Comparison of ENCODE assay signal across 16 mouse cellular contexts in the genomic region with DNA sequence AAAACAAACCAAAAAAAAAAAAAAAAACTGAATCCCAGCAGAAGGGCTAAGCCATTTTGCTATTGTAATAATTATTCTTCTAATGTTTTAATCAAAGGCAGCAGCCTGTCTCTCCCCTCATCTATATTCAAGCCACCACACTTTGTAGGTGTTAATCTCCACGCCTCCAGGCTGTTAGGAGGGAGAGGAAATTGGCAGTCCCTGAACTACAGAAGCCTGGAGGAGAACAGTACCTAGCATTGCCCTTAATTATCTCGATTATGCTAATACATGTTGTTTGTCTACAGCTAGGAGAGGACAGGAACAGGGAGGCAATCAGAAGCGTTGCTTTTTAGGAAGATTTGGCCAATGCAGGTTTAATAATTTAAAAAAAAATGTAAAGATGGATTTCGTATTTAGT.
DNase-seq lines count a peak whose midpoint lies in the region; ATAC-seq lines count a peak whose summit lies in the region.
"Had no signal": no experiment of that assay in that cellular context is flagged by ENCODE, and none has a peak within 500 bp of the region (broad histone marks: within the 10 kb centered on the region; RNA-seq: fewer than 3 reads in every experiment).

No protein-coding gene starts in this region.

- H3K4me1 ChIP-seq in heart, embryonic 11.5 days (ENCODE audit: control insufficient read depth, insufficient read depth, low read length) = peaks cover 26% of the 10 kb centered on the region
- peaks cover 42% of the 10 kb centered on the region for H3K4me1 ChIP-seq in forebrain, embryonic 12.5 days
- H3K4me1 ChIP-seq in hindbrain, embryonic 14.5 days (replicated peaks; ENCODE audit: control insufficient read depth, insufficient read depth, low read length) = peaks cover 26% of the 10 kb centered on the region
- H3K4me1 ChIP-seq in midbrain, embryonic 15.5 days = peaks cover 22% of the 10 kb centered on the region
- H3K4me1 ChIP-seq: megakaryocyte, embryonic 14.5 days had no signal

- H3K36me3 ChIP-seq in heart, embryonic 11.5 days (ENCODE audit: control insufficient read depth, insufficient read depth, low read length) = no peaks in the 10 kb centered on the region
- no peaks in the 10 kb centered on the region for H3K36me3 ChIP-seq in forebrain, embryonic 12.5 days (replicated peaks)
- H3K36me3 ChIP-seq in hindbrain, embryonic 14.5 days (replicated peaks; ENCODE audit: control insufficient read depth, insufficient read depth) = no peaks in the 10 kb centered on the region
- H3K36me3 ChIP-seq in midbrain, embryonic 15.5 days (replicated peaks) = no peaks in the 10 kb centered on the region
- H3K36me3 ChIP-seq: heart, embryonic 13.5 days; limb, embryonic 15.5 days had no signal

- no peak overlapping the region for H3K9ac ChIP-seq in heart, embryonic 11.5 days (ENCODE audit: low read depth, low read length)
- no peak overlapping the region for H3K9ac ChIP-seq in forebrain, embryonic 12.5 days
- H3K9ac ChIP-seq in hindbrain, embryonic 14.5 days = no peak overlapping the region
- H3K9ac ChIP-seq in midbrain, embryonic 15.5 days = no peak overlapping the region
- H3K9ac ChIP-seq: heart, embryonic 13.5 days; limb, embryonic 15.5 days; liver, postnatal 0 days had no signal

- peak; percentile 61 for DNase-seq in heart, adult 11 months
- peak; percentile 40 for DNase-seq in hindbrain, embryonic 14.5 days (ENCODE audit: low spot score)
- DNase-seq in kidney, postnatal 10 days = no peak
- DNase-seq in left cerebral cortex, postnatal 36 days (ENCODE audit: low spot score in 2 of 2) = no peak
- DNase-seq: cerebellum, postnatal 14 days; liver, postnatal 0 days; lung, postnatal 14 days had no signal

- no peaks in the 10 kb centered on the region for H3K9me3 ChIP-seq in heart, embryonic 11.5 days (replicated peaks; ENCODE audit: control insufficient read depth, low read length)
- H3K9me3 ChIP-seq in forebrain, embryonic 12.5 days = no peaks in the 10 kb centered on the region
- H3K9me3 ChIP-seq in hindbrain, embryonic 14.5 days (ENCODE audit: control insufficient read depth, low read length) = no peaks in the 10 kb centered on the region
- H3K9me3 ChIP-seq in midbrain, embryonic 15.5 days = no peaks in the 10 kb centered on the region
- H3K9me3 ChIP-seq: heart, embryonic 13.5 days; limb, embryonic 15.5 days had no signal

- no peak overlapping the region for H3K4me3 ChIP-seq in heart, embryonic 11.5 days (ENCODE audit: low read depth, low read length)
- no peak overlapping the region for H3K4me3 ChIP-seq in forebrain, embryonic 12.5 days (replicated peaks)
- H3K4me3 ChIP-seq in hindbrain, embryonic 14.5 days (replicated peaks; ENCODE audit: low read length) = no peak overlapping the region
- no peak overlapping the region for H3K4me3 ChIP-seq in midbrain, embryonic 15.5 days
- H3K4me3 ChIP-seq: heart, embryonic 13.5 days; limb, embryonic 15.5 days; megakaryocyte, embryonic 14.5 days had no signal

- H3K27me3 ChIP-seq in heart, embryonic 11.5 days (ENCODE audit: control insufficient read depth, insufficient read depth, low read length) = no peaks in the 10 kb centered on the region
- no peaks in the 10 kb centered on the region for H3K27me3 ChIP-seq in forebrain, embryonic 12.5 days
- H3K27me3 ChIP-seq in hindbrain, embryonic 14.5 days (ENCODE audit: control insufficient read depth, insufficient read depth, low read length) = no peaks in the 10 kb centered on the region
- no peaks in the 10 kb centered on the region for H3K27me3 ChIP-seq in midbrain, embryonic 15.5 days (replicated peaks)
- H3K27me3 ChIP-seq: heart, embryonic 13.5 days; limb, embryonic 15.5 days; megakaryocyte, embryonic 14.5 days had no signal

- H3K4me2 ChIP-seq in heart, embryonic 11.5 days = no peak overlapping the region
- no peak overlapping the region for H3K4me2 ChIP-seq in forebrain, embryonic 12.5 days
- H3K4me2 ChIP-seq in hindbrain, embryonic 14.5 days (replicated peaks) = no peak overlapping the region
- no peak overlapping the region for H3K4me2 ChIP-seq in midbrain, embryonic 15.5 days
- H3K4me2 ChIP-seq: heart, embryonic 13.5 days; limb, embryonic 15.5 days had no signal

- ATAC-seq in heart, embryonic 11.5 days (replicated peaks; ENCODE audit: insufficient number of reproducible peaks, low FRiP score, low TSS enrichment) = no peak
- ATAC-seq in forebrain, embryonic 12.5 days (ENCODE audit: low FRiP score) = peak; percentile 89
- peak; percentile 61 for ATAC-seq in hindbrain, embryonic 14.5 days (ENCODE audit: low FRiP score)
- ATAC-seq in midbrain, embryonic 15.5 days (replicated peaks) = peak; percentile 86
- ATAC-seq in frontal cortex, adult (ENCODE audit: low TSS enrichment) = no peak
- ATAC-seq: intestine, postnatal 0 days; liver, postnatal 0 days had no signal

- WGBS in heart, embryonic 11.5 days (ENCODE audit: insufficient replicate concordance) = 67% methylated on average over 4 of the region's 4 CpGs
- WGBS in forebrain, embryonic 12.5 days = 29% methylated on average over 4 of the region's 4 CpGs
- 44% methylated on average over 4 of the region's 4 CpGs for WGBS in hindbrain, embryonic 14.5 days
- WGBS in midbrain, embryonic 15.5 days = 19% methylated on average over 4 of the region's 4 CpGs

- intact Hi-C loops in left cerebral cortex, postnatal 36 days (cut with DNase I) = no loop called here

- H3K27ac ChIP-seq in heart, embryonic 11.5 days (ENCODE audit: low read depth, low read length) = no peak overlapping the region
- peak overlapping the region; percentile 73 for H3K27ac ChIP-seq in forebrain, embryonic 12.5 days
- H3K27ac ChIP-seq in hindbrain, embryonic 14.5 days = peak overlapping the region; percentile 70
- peak overlapping the region; percentile 70 for H3K27ac ChIP-seq in midbrain, embryonic 15.5 days
- H3K27ac ChIP-seq: kidney, postnatal 0 days; limb, embryonic 15.5 days had no signal

Comparison
In these comparisons a context has a peak if more than half of its experiments do, and no peak if none do; other contexts are left out.
1. DNase-seq: peak in heart, adult 11 months (single experiment) and hindbrain, embryonic 14.5 days (single experiment); none in kidney, postnatal 10 days (single experiment) and left cerebral cortex, postnatal 36 days (0 of 2).
2. ATAC-seq: peak in forebrain, embryonic 12.5 days (single experiment), hindbrain, embryonic 14.5 days (single experiment) and midbrain, embryonic 15.5 days (single experiment); none in heart, embryonic 11.5 days (single experiment) and frontal cortex, adult (single experiment).